Comparison of ENCODE assay signal across 27 mouse cellular contexts in genomic region chr4:24847406-24847805, GRCm38 (mm10). TPM values are rescaled to one million over a fixed set of nuclear protein-coding genes. Genes with fewer than 3 reads are reported as not detected.
"Had no signal": no experiment of that assay in that cellular context is flagged by ENCODE, and none has a peak within 500 bp of the region (broad histone marks: within the 10 kb centered on the region; RNA-seq: fewer than 3 reads in every experiment).

No protein-coding gene starts in this region.

- H3K27me3 ChIP-seq: embryonic facial prominence, embryonic 12.5 days; embryonic facial prominence, embryonic 13.5 days; embryonic facial prominence, embryonic 15.5 days; forebrain, embryonic 12.5 days; forebrain, embryonic 13.5 days; forebrain, embryonic 15.5 days had no signal

- ATAC-seq: forebrain, embryonic 13.5 days; forebrain, embryonic 15.5 days; forebrain, embryonic 16.5 days; forebrain, postnatal 0 days had no signal

- H3K4me2 ChIP-seq: embryonic facial prominence, embryonic 12.5 days; embryonic facial prominence, embryonic 13.5 days; embryonic facial prominence, embryonic 15.5 days; forebrain, embryonic 12.5 days; forebrain, embryonic 13.5 days; forebrain, embryonic 15.5 days had no signal

- H3K9ac ChIP-seq: embryonic facial prominence, embryonic 12.5 days; embryonic facial prominence, embryonic 13.5 days; embryonic facial prominence, embryonic 15.5 days; forebrain, embryonic 12.5 days; forebrain, embryonic 13.5 days; forebrain, embryonic 15.5 days; forebrain, postnatal 0 days had no signal

- H3K4me3 ChIP-seq: embryonic facial prominence, embryonic 10.5 days; embryonic facial prominence, embryonic 12.5 days; embryonic facial prominence, embryonic 13.5 days; embryonic facial prominence, embryonic 15.5 days; erythroblast, embryonic 14.5 days; forebrain, embryonic 12.5 days; forebrain, embryonic 13.5 days; forebrain, embryonic 15.5 days; gastrocnemius, adult 2 months; heart, adult 2 months had no signal

- H3K27ac ChIP-seq: embryonic facial prominence, embryonic 10.5 days; embryonic facial prominence, embryonic 12.5 days; embryonic facial prominence, embryonic 13.5 days; embryonic facial prominence, embryonic 15.5 days; forebrain, embryonic 12.5 days; forebrain, embryonic 13.5 days; forebrain, embryonic 15.5 days; gastrocnemius, adult 2 months; heart, adult 2 months had no signal

- H3K4me1 ChIP-seq: embryonic facial prominence, embryonic 12.5 days; embryonic facial prominence, embryonic 15.5 days had no signal

- H3K36me3 ChIP-seq: embryonic facial prominence, embryonic 10.5 days; embryonic facial prominence, embryonic 12.5 days; embryonic facial prominence, embryonic 13.5 days; embryonic facial prominence, embryonic 15.5 days; forebrain, embryonic 12.5 days; forebrain, embryonic 15.5 days had no signal

- H3K9me3 ChIP-seq: embryonic facial prominence, embryonic 10.5 days; embryonic facial prominence, embryonic 12.5 days; embryonic facial prominence, embryonic 13.5 days; embryonic facial prominence, embryonic 15.5 days; forebrain, embryonic 12.5 days; forebrain, embryonic 13.5 days; forebrain, embryonic 15.5 days had no signal

- DNase-seq: cerebellum, adult 8-10 months; cerebellum, adult 9-10 months; cerebellum, adult 9-11 months; cerebellum, postnatal 10 days; cerebellum, postnatal 14 days; cerebellum, postnatal 25 days; cerebellum, postnatal 36 days; embryo, embryonic 11 days; forebrain, postnatal 0 days; gastrocnemius, adult 2 months; gastrocnemius, postnatal 10 days; gastrocnemius, postnatal 14 days; gastrocnemius, postnatal 25 days; gastrocnemius, postnatal 36 days; heart, adult 11 months; heart, adult 18-20 months; heart, adult 2 months had no signal

RNA-seq across cellular contexts. Expression of gene Klhl32, which starts 3.5 kb away (rescaled TPM):
- total RNA-seq: common myeloid progenitor, adult 5-6 weeks had no signal
